Mouse (Mus musculus): ENCODE measurements around the gene Apoc1.

DNA sequence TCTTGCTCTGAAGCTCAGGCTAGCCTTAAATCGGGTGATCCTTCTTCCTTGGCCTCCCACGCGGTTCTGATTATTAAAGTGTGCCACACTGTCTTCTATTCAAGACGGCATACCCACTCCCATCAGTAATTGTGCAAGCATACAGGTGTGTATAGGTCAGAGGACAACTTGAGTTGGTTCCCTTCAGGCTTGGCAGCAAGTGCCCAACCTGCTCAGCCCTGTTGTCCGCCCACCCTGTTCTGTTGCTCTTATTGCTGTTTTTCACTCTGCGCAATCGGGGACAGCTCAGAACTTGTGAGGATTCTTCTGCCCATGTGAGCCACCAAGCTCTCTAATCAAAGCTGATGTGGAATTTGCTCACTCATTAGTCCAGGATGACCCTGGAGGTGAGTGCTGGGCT, 12.8 kb upstream of the Apoc1 start:
- no peak for TF ChIP-seq CTCF (IDR thresholded peaks at IDR 0.05; ENCODE audit: low read depth)
- TF ChIP-seq EP300 (IDR thresholded peaks at IDR 0.05; ENCODE audit: low read depth): no peak
